Mouse (Mus musculus): ENCODE measurements around the gene Spi1.
A peak's percentile ranks its signal among the peaks of the same experiment; 100 is the strongest.

The Spi1 gene

GRCm38 (mm10) chr2:91128761-91129160, 46.6 kb downstream of the Spi1 start:
- no peak for DNase-seq

GRCm38 (mm10) chr2:91130126-91130525, 47.9 kb downstream of the Spi1 start:
- no peak for DNase-seq

DNA sequence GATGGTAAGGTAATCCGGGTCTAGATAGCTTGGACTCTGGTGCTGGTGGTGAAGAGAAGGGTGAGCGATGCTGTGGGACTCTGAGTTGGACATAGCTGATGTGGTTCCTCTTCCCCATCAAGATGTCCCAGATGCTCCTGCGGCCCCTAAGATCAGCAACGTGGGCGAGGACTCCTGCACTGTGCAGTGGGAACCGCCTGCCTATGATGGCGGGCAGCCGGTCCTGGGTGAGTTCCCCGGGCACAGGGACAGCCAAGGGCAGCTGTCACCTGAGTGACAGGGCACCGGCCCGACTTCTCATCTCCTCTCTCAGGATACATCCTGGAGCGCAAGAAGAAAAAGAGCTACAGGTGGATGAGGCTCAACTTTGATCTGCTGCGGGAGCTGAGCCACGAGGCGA, 49.1 kb downstream of the Spi1 start:
- DNase-seq: no peak

DNA sequence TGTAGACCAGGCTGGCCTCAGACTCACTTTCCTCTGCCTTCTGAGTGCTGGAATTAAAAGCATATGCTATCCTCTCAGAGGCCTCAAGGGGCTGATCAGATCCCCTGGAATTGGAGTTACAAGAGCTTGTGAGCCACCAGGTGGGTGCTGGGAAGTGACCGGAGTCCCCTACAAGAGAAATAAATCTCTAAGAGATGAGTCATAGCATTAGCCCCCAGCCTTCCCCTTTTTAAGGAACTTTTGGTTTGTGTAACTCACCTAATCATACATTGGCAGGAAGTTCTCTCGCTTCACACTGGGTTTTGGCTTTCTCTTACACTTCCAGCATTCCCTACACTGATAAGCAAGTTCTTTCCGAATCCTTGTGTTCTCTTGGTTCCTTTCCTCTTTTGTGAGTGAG, 49.8 kb downstream of the Spi1 start:
- DNase-seq: no peak

DNA sequence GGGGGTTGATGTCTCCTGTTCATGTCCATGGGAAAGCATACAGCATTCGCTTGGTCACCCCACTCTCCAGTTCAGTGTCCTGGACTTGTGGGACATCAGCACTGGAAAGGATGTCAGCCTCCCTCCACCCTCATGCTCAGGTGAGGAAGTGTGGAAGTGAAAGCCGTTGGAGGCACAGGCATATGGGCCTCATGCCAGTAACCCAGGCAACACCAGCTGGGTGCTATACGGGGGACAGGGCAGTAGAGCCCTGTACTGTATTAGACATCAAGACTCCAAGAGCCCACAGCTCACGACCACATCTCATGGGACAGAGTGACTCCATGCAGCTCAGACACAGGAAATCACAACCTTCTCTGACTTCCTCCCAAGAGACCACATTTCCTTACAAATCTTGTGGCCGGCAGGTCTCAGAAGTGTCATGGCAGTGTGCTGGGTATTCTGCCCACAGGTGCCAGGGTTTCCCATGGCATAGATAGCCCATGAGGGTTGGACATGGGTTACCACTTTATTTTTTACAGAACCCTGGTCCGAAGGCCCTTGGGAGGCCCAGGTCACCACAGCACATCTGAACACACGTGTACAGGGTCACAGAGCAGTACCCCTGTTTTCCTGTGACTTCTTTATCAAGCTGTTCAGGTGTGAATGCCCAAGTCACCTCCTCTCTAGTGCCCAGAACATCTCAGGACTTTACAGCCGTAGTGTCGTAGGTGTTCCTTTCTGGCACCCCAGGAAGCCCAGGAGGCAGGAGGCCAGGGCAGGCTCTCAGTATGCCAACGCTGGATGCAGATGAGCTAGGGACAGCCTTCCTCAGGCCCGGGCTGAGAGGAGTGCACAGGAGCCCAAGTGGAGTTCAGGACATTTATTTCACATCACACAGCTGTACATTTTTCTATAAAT, 54.6 kb downstream of the Spi1 start:
- DNase-seq: peak; percentile 66

DNA sequence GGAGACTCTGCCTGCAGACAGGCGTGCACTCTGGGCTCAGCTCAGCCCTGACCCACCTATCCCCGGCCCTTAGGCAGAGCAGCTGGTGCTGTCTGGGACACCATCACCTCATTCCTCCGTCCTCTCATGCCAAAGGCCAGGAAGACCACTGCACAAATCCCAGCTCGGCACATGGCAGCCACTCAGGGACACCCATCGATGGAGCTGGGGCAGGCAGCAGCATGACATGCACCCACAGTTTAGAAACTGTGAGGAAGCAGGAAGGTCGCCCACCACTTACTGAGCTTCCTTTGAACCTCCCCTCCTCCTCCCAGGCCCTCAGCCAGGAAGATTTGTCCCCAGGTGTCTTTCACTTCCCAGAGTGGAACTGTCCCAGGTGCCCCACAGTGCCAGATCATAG, 55.3 kb downstream of the Spi1 start:
- DNase-seq: no peak

GRCm38 (mm10) chr2:91139311-91139710, 57.1 kb downstream of the Spi1 start:
- DNase-seq: no peak

DNA sequence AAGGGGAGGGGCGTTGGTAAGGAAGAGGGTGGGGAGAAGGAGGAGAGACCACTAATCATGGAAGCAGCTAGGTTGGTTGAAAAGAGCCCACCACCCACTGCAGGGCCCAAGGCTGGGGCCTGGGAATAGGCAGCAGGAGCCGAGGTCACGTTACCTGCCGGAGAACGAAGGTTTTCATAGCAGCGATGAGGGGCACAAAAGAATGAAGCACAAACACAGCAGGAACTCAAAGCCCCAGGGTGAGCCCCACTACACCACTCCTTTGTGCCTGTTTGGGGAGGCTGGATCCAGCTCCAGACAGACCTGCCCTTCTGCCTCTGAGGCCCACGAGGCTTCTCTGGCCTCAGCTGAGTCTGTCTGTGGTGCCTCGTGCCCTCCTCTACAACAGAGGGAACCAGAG, 57.6 kb downstream of the Spi1 start:
- DNase-seq: no peak

GRCm38 (mm10) chr2:91142920-91143319, 60.7 kb downstream of the Spi1 start:
- no peak for DNase-seq

DNA sequence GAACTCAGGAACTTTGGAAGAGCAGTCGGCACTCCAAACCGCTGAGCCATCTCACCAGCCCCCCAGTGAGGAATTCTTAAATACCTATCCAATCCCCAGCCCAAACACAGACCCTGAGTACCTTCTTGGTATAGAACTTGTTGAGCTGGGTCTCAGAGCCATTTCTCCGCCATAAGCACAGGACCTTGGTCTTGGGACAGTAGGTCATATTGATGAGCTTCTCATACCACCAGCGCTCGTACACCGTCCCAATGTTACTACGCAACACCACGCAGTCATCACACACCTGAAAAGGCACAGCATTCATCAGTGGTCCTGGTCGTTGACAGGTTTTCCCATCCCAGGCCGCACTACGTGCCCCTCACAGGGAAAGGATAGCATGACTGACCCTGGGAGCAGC, 61.2 kb downstream of the Spi1 start:
- DNase-seq: no peak

DNA sequence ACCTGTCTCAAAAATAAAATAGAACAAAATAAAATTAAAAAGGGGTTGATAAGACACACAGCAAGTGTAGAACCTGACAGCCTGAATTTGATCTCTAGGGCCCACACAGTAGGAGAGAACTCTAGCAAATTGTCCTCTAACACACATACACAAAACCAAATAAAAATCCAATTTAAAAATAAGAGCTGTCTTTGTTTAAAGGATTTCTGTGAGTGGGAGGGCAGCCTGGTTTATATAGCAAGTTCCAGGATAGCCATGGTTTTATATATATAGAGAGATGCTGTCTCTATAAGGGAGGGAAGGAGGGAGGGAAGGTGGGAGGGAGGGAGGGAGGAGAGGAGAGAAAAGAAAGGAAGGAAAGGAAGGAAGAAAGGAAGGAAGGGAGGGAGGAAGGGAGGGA, 65.9 kb downstream of the Spi1 start:
- DNase-seq: no peak

- DNase-seq: no peak
Observed at GRCm38 (mm10) chr2:91151331-91151730, 69.1 kb downstream of the Spi1 start.

DNA sequence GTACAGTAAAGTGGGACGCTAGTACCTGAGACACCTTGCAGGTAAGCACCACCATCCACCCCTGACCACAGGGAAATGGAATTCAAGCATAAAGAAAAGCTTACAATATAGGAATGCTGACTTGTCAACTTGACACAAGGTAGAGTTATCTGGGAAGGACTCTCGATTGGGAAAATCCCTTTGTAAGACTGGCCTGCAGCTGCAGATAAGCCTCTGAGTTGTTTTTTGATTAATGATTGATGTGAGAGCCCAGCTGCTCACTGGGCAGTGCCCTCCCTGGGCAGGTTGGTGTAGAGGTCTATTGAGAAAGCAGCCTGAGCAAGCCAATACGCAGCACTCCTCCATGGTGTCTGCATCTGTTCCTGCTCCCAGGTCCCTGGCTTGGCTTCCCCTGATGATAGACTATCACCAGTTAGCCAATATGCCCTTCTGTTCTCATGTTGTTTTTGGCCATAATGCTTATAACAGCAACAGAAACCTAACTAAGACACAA, 70.7 kb downstream of the Spi1 start:
- no peak for DNase-seq

DNA sequence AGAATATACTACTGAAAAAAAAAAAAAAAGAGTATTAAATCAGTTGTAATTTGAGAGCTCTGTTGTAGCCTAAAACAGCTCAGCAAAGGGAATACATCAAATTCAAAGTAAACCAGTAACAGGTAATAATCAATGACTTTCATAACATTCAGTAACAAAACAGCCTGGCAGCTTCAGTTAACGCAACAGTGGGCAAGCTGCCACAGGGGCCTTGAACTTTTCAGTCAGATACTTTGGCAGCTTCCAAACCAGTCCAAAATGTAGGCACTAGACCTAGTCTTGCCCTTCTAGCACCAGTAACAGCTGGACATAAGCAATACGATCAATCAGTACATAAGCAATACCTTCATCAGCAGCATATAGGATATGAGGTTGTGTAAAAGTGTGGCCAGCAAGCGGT, 71.9 kb downstream of the Spi1 start:
- no peak for DNase-seq

DNA sequence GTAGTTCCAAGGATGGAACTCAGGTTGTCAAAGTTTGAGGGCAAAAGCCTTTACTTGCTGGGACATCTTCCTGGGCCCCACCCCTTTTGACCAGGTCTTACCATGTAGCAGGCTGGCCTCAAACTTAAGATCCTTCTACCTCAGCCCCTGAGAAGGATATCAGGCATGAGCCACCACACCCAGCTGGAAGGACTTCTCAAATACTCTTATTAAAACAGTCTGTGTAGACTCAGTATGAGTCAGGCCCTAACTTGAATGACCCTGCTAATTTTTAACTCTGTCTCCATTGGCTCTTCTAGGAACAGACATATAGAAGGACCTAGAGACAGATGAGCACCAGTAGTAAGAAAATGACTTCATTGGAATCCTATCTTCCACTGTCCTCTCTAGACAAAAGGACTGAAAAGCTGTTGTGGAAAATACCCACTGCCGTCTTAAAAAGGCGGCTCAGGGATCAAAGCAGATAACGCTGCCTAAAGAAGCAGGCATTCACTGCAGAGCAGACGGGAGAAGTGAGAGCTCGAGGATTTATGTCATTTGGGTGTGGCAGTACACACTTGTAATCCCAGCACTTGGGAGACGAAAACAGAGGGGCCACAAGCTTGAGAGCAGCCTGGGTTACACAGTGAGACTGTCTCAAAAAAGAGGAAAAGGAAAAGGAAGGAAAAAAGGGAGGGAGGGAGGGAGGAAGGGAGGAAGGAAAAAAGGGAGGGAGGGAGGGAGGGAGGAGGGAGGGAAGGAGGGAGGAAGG, 75.0 kb downstream of the Spi1 start:
- no peak for DNase-seq

DNA sequence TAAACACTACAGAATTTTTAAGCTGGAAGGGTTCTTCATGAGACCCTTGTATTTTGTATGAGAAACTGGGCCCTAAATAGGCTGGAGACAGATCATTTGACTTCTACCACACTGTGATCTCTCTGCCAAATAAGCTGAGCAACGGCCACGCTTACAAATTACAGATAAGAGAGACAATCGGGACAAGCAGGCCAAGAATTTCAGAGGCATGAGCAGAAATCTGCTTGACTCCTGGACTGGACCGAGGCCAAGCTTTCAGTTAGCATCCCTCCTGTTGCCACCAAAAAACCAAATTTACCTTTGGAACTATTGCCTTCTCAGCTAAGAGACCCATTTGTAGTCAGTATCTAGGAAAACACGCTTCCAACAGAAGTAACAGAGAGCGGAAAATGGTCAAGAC, 78.4 kb downstream of the Spi1 start:
- no peak for DNase-seq

DNA sequence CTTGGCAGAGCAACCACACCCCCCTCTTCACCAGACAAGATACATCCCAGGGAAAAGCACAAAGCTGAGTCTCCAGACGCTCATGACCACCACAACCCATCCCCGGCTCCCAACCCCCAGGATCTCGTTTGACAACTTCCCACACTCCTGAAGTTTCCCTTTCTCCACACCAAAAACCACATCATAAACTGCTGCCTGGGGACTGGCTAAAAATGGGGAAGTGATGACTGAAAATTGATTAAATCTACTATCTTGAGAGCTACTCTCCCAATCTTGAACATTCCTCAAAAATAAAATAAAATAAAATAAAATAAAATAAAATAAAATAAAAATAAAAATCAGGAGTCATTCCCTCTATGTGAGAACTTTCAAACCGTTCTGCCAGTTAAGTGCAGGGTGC, 80.8 kb downstream of the Spi1 start:
- no peak for DNase-seq

GRCm38 (mm10) chr2:91163532-91163931, 81.3 kb downstream of the Spi1 start:
- no peak for DNase-seq

DNA sequence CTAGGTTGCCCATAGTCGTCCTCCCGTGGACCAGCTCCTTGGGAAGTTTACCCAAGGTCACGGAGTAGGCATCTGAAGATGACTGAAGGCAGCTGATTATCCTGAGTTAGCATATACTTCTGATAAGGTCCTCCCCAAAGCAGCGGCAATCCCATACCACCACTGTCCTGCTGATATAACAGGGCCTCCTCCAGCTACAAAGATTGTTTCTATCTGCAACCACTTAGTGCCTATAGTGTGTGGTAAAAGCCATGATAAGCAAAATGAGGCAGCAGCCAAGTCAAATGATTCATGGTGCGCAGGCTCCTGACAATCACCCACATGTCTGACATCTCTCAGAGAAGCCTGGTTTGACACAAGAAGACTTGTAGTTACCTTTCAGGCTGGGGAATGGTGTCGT, 82.8 kb downstream of the Spi1 start:
- DNase-seq: no peak
